In genomic region chr12:40152353-40153069, GRCm38 (mm10) we compare ENCODE assay signal across 26 mouse cellular contexts. TPM values are rescaled to one million over a fixed set of nuclear protein-coding genes. Genes with fewer than 3 reads are reported as not detected.
DNase-seq lines count a peak whose midpoint lies in the region; ATAC-seq and TF ChIP-seq lines count a peak whose summit lies in the region.
"Had no signal": no experiment of that assay in that cellular context is flagged by ENCODE, and none has a peak within 500 bp of the region (broad histone marks: within the 10 kb centered on the region; RNA-seq: fewer than 3 reads in every experiment).

No protein-coding gene starts in this region.

- peak; percentile 44 for DNase-seq in lung, postnatal 0 days (ENCODE audit: low spot score)
- DNase-seq in lung, adult 2 months = no peak
- DNase-seq in adipocyte (ENCODE audit: low spot score) = peak; percentile 36
- peak; percentile 44 for DNase-seq in fibroblast of lung, adult 2 months (ENCODE audit: low read depth)
- no peak for DNase-seq in T-cell, adult 2 months (ENCODE audit: low spot score)
- no peak for DNase-seq in thymus, adult 18-20 months
- no peak for DNase-seq in cerebellum, postnatal 25 days
- DNase-seq: adrenal gland, adult 8-10 months; cerebellum, adult 11 months; cerebellum, postnatal 36 days; gastrocnemius, postnatal 36 days; heart, postnatal 14 days; kidney, adult 2 months; kidney, postnatal 10 days; layer of hippocampus, postnatal 36 days; liver; lung, postnatal 14 days; right cerebral cortex, postnatal 4 days; thymus, postnatal 25 days had no signal

- WGBS in lung, postnatal 0 days = 68% methylated on average over 8 of the region's 8 CpGs
- WGBS in lung, adult 2 months = 69% methylated on average over 8 of the region's 8 CpGs

- no peak overlapping the region for H3K27ac ChIP-seq in lung, postnatal 0 days (ENCODE audit: low read length)
- H3K27ac ChIP-seq: hindbrain, embryonic 13.5 days had no signal

- H3K36me3 ChIP-seq in lung, postnatal 0 days (ENCODE audit: insufficient read depth, low read length) = no peaks in the 10 kb centered on the region
- H3K36me3 ChIP-seq: heart, embryonic 12.5 days; hindbrain, embryonic 13.5 days had no signal

- H3K4me3 ChIP-seq in lung, postnatal 0 days (ENCODE audit: low read depth, low read length) = no peak overlapping the region
- no peak overlapping the region for H3K4me3 ChIP-seq in lung, adult 2 months (replicated peaks; ENCODE audit: extremely low read depth, low read depth, low read length)
- H3K4me3 ChIP-seq: heart, embryonic 12.5 days; hindbrain, embryonic 13.5 days had no signal

- H3K4me1 ChIP-seq in lung, postnatal 0 days (ENCODE audit: insufficient read depth, low read depth, low read length) = no peaks in the 10 kb centered on the region
- no peaks in the 10 kb centered on the region for H3K4me1 ChIP-seq in lung, adult 2 months (ENCODE audit: control insufficient read depth, insufficient read depth, low read length)
- H3K4me1 ChIP-seq: heart, embryonic 12.5 days; hindbrain, embryonic 13.5 days had no signal

- H3K9me3 ChIP-seq in lung, postnatal 0 days (ENCODE audit: low read length) = no peaks in the 10 kb centered on the region
- H3K9me3 ChIP-seq: heart, embryonic 12.5 days; hindbrain, embryonic 13.5 days had no signal

- no peak for TF ChIP-seq POLR2A in lung, adult 2 months (IDR thresholded peaks at IDR 0.05; ENCODE audit: borderline replicate concordance, extremely low read depth, low read depth, low read length)

- no peaks in the 10 kb centered on the region for H3K27me3 ChIP-seq in lung, postnatal 0 days (replicated peaks; ENCODE audit: insufficient read depth, low read length)
- H3K27me3 ChIP-seq: heart, embryonic 12.5 days; hindbrain, embryonic 13.5 days had no signal

- TF ChIP-seq CTCF in lung, postnatal 0 days (IDR thresholded peaks at IDR 0.05) = no peak
- no peak for TF ChIP-seq CTCF in lung, adult 2 months (IDR thresholded peaks at IDR 0.05; ENCODE audit: insufficient read depth, low read length)

- no peak for ATAC-seq in lung, postnatal 0 days
- ATAC-seq: CD4-positive, CD25-positive, alpha-beta regulatory T cell, adult 4 months; inflammation-experienced regulatory T-cells, adult 6 months; midbrain, embryonic 16.5 days had no signal

- H3K9ac ChIP-seq in lung, postnatal 0 days (replicated peaks; ENCODE audit: low read depth) = no peak overlapping the region
- H3K9ac ChIP-seq: heart, embryonic 12.5 days; hindbrain, embryonic 13.5 days had no signal

- no peak for TF ChIP-seq EP300 in lung, postnatal 0 days (IDR thresholded peaks at IDR 0.05)

- H3K4me2 ChIP-seq in lung, postnatal 0 days (replicated peaks; ENCODE audit: low read depth, low read length) = no peak overlapping the region
- H3K4me2 ChIP-seq: heart, embryonic 12.5 days; hindbrain, embryonic 13.5 days had no signal

RNA-seq across cellular contexts. Expression of gene Scin, which starts 18.5 kb away (rescaled TPM):
- polyA plus RNA-seq in lung, postnatal 0 days (2015; fragmentation: Nextera tagmentation; extraction: Ambion mirVana) = 0.51 and 1.1 TPM in 2 replicates
- polyA plus RNA-seq in lung, adult 2 months (2012; rRNA removed) = 0.62 and 0.94 TPM in 2 replicates
- polyA plus RNA-seq: forebrain, embryonic 11.5 days; midbrain, embryonic 16.5 days had no signal

RNA-seq across cellular contexts. Expression of gene Lsmem1, which starts 46.8 kb away (rescaled TPM):
- polyA plus RNA-seq in lung, postnatal 0 days (2015; fragmentation: Nextera tagmentation; extraction: Ambion mirVana) = 0.16 and 0.38 TPM in 2 replicates
- 0.18 and 0.53 TPM in 2 replicates for polyA plus RNA-seq in lung, adult 2 months (2012; rRNA removed)
- polyA plus RNA-seq: CD4-positive, CD25-positive, alpha-beta regulatory T cell, adult 4 months; forebrain, embryonic 11.5 days; midbrain, embryonic 16.5 days; testis, adult 2 months had no signal

Comparison
In these comparisons a context has a peak if more than half of its experiments do, and no peak if none do; other contexts are left out.
1. DNase-seq: peak in lung, postnatal 0 days (single experiment), adipocyte (single experiment) and fibroblast of lung, adult 2 months (single experiment); none in lung, adult 2 months (single experiment), T-cell, adult 2 months (single experiment), thymus, adult 18-20 months (0 of 2) and cerebellum, postnatal 25 days (0 of 2).